Mouse (Mus musculus): ENCODE data around the gene Grhpr. TPM values are rescaled to one million over a fixed set of nuclear protein-coding genes. Genes with fewer than 3 reads are reported as not detected.
A peak's percentile ranks its signal among the peaks of the same experiment; 100 is the strongest.

The Grhpr gene
- 33.5 and 33.7 TPM in 2 replicates for polyA plus RNA-seq (2015; fragmentation: Nextera tagmentation; extraction: Ambion mirVana)

DNA sequence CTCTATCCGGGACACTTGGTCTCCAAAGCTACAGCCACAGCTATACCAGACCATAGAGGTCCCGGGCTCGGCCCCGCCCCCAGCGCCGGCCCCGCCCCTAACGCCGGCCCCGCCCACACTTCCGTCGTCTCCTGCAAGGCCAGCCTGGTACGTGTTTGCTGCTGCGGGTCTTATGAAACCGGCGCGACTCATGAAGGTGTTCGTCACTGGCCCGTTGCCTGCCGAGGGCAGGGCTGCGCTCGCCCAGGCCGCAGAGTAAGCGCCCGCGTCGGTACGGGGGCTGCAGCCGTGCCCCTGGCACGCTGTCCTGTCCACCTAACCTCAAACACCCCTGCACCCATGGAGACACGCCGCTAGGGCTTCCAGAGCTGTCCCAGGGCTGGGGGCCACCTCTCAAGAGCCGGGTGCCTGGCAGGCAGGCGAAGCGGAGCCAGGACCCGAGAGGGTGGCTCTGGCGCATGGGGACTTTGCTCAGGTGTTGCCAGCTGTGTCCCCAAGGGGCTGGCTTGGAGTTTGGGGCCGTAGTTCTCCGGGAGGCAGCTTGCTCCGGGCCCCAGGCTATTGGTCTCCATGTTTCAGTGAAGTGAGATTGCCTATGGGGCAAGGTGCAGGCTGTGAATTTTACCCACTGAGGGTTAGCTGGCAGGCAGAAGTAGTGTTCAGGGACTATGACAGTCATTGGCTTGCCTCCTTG lies at the start of gene Grhpr:
Grhpr (plus strand) TSS at position 116 of the 694 bp plus-strand sequence.
- peak within 1 kb of the TSS; percentile 48 for H3K4me3 ChIP-seq (ENCODE audit: low read length)
- peak; percentile 93 for ATAC-seq

DNA sequence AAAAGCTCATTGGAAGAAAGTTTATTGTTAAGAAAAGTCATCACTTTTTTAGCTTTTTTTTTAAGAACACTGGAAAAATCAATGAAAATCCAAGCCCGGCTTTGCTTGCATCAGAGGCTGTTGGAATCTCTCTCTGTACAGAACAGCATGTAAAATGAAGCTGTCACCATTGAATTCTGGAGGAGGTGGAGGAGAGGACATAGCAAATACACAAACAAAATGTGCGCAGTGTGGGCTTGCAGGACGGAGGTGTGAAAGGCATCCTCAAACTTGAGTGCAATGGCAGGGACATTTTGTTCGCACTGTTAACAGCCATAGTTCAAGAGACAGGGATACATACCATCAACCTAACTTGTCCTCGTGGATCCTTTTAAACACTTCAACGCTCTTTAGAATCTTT lies 49.5 kb upstream of the Grhpr start:
- H3K9ac ChIP-seq (ENCODE audit: low read depth, low read length), result no peak overlapping the region
- H3K36me3 ChIP-seq (ENCODE audit: control insufficient read depth, insufficient read depth, low read length), result peaks cover 3% of the 10 kb centered on the region
- H3K4me3 ChIP-seq (ENCODE audit: low read length), result no peak overlapping the region
- no peak for ATAC-seq
- H3K4me1 ChIP-seq (ENCODE audit: control insufficient read depth, insufficient read depth, low read depth, low read length), result no peaks in the 10 kb centered on the region
- 91% methylated on average over 6 of the region's 6 CpGs for WGBS
- no peaks in the 10 kb centered on the region for H3K27me3 ChIP-seq (replicated peaks; ENCODE audit: control insufficient read depth, insufficient read depth, low read length)
- H3K4me2 ChIP-seq (ENCODE audit: low read length), result no peak overlapping the region
- H3K27ac ChIP-seq (ENCODE audit: low read depth, low read length), result no peak overlapping the region
- H3K9me3 ChIP-seq (ENCODE audit: control insufficient read depth, low read length), result no peaks in the 10 kb centered on the region

More for the DNA sequence above, at the start of gene Grhpr:
- Histone ChIP-seq H3K4me1 (ENCODE audit: control insufficient read depth, insufficient read depth, low read depth, low read length) (0 out of 2 replicates have a peak, but pooled peaks cover 4% of the 10 kb centered on the region), H3K9ac (ENCODE audit: low read depth, low read length) (peak within 1 kb of the TSS; percentile 68), H3K9me3 (ENCODE audit: control insufficient read depth, low read length) (no peaks in the 10 kb centered on the region), H3K36me3 (ENCODE audit: control insufficient read depth, insufficient read depth, low read length) (no peaks in the 10 kb centered on the region), H3K27me3 (replicated peaks; ENCODE audit: control insufficient read depth, insufficient read depth, low read length) (no peaks in the 10 kb centered on the region), H3K27ac (ENCODE audit: low read depth, low read length) (peak within 1 kb of the TSS; percentile 35; the same call in 1 of the 2 replicates), H3K4me2 (ENCODE audit: low read length) (peak within 1 kb of the TSS; percentile 84)
- WGBS, result 1% methylated on average over 34 of the region's 40 CpGs

DNA sequence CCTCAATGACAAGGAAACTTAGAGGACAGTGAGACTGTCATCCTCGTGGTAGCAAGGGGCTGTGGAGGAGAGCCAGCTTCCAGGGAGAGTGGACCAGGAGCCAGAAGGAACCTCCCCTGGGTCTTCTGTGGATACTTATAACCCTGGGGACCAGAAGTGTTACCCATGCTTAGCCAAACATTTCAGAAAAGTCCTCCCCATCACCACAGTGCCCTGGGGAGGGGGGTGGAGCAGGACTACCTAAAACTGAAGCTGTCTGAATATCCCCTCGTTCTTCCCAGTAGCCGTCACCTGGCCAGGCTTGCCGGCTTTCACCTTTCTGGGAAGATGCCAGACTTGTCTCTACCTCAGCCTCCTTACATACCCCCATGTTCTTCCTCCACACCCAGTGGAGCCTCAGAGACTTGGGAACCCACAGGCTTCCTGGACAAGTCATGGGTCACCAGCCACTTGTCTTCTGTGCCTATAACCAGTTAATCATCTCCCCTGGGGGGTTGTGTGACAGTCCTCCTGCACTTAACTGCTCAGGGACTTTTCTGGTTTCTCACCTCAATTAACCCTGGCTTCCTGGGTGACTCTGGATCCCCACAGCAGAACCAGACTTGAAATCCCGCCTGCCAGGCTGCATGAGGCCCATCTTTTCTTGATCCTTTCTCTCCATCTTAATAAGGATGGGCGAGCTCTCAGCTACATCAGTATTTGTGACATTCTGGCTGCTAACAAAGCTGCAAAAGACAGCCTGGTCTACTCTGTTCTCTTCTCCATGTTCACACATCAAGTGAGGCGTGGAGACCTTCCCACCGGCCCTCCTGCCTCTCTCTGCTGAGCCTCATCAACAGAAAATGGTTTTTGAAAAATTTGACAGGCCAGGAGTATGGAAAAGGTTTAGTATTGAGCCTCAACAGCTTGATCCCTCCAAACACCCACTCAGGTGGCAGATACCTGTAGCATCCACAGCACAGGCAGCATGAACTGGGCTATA lies 42.5 kb upstream of the Grhpr start:
- Histone ChIP-seq H3K36me3 (ENCODE audit: control insufficient read depth, insufficient read depth, low read length) (no peaks in the 10 kb centered on the region; the same call in 1 of the 2 replicates), H3K27me3 (replicated peaks; ENCODE audit: control insufficient read depth, insufficient read depth, low read length) (no peaks in the 10 kb centered on the region), H3K9me3 (ENCODE audit: control insufficient read depth, low read length) (no peaks in the 10 kb centered on the region), H3K4me2 (ENCODE audit: low read length) (no peak overlapping the region), H3K9ac (ENCODE audit: low read depth, low read length) (no peak overlapping the region), H3K27ac (ENCODE audit: low read depth, low read length) (no peak overlapping the region), H3K4me1 (ENCODE audit: control insufficient read depth, insufficient read depth, low read depth, low read length) (no peaks in the 10 kb centered on the region), H3K4me3 (ENCODE audit: low read length) (no peak overlapping the region)
- WGBS, result 79% methylated on average over 8 of the region's 8 CpGs
- ATAC-seq, result no peak

DNA sequence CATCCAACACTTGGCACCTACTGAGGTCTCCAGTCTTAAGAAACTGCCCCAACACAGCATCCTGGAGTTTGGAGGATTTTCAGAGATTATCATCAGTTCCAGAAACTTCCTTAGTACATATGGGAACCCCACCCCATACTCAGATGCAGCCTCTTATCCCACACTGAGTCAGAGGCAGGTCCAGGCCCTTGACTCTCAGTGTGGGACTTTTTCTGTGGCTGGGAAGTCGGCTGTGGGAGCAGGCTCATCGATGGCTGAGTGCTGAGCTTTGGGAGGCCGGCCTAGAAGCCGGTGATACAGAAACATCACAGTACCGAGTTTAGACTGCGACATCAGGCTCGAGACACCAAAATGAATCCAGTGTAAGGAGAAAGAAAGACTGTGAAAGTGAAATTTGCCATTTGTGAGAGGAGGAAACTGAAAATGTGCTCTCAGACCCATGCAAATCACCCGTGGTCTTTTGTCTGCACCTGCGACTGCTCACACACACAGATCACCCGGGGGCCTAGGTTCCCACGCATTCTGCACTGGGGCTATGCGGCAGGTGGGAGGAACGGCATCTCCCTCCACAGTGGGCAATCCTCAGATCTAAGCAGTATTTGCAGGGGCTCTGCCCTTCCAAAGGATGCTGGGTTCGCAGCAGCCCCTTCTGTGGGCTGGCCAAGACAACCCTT lies 41.5 kb upstream of the Grhpr start:
- Histone ChIP-seq H3K36me3 (ENCODE audit: control insufficient read depth, insufficient read depth, low read length) (no peaks in the 10 kb centered on the region), H3K9me3 (ENCODE audit: control insufficient read depth, low read length) (no peaks in the 10 kb centered on the region), H3K27ac (ENCODE audit: low read depth, low read length) (no peak overlapping the region), H3K9ac (ENCODE audit: low read depth, low read length) (no peak overlapping the region), H3K4me2 (ENCODE audit: low read length) (no peak overlapping the region), H3K4me1 (ENCODE audit: control insufficient read depth, insufficient read depth, low read depth, low read length) (no peaks in the 10 kb centered on the region), H3K4me3 (ENCODE audit: low read length) (no peak overlapping the region), H3K27me3 (replicated peaks; ENCODE audit: control insufficient read depth, insufficient read depth, low read length) (no peaks in the 10 kb centered on the region)
- 85% methylated on average over 14 of the region's 14 CpGs for WGBS
- ATAC-seq, result no peak

DNA sequence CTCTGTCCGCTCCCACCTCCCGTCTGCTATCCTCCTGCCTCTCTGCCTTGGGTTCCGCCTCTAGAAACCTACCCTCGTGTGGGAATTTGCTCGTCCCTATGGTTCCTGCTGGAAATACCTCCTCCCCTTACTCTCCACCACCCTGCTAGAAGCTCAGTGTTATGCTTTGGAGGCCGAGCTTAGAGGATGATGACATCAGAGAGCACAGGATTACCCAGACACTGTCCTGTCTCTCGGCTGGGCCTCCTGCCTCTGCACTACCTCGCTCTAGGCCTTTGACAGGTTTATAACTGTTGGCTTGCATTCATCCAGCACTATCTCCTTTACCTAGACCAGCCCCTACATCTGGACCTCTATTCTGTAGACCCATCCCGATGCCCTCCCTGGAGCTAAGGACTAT lies 40.9 kb upstream of the Grhpr start:
- no peak overlapping the region for H3K9ac ChIP-seq (ENCODE audit: low read depth, low read length)
- no peak overlapping the region for H3K4me3 ChIP-seq (ENCODE audit: low read length)
- H3K4me2 ChIP-seq (ENCODE audit: low read length), result no peak overlapping the region
- no peaks in the 10 kb centered on the region for H3K36me3 ChIP-seq (ENCODE audit: control insufficient read depth, insufficient read depth, low read length)
- no peak for ATAC-seq
- no peak overlapping the region for H3K27ac ChIP-seq (ENCODE audit: low read depth, low read length)
- H3K4me1 ChIP-seq (ENCODE audit: control insufficient read depth, insufficient read depth, low read depth, low read length), result no peaks in the 10 kb centered on the region
- H3K9me3 ChIP-seq (ENCODE audit: control insufficient read depth, low read length), result no peaks in the 10 kb centered on the region
- H3K27me3 ChIP-seq (replicated peaks; ENCODE audit: control insufficient read depth, insufficient read depth, low read length), result no peaks in the 10 kb centered on the region
- WGBS, result 83% methylated on average over 9 of the region's 9 CpGs

DNA sequence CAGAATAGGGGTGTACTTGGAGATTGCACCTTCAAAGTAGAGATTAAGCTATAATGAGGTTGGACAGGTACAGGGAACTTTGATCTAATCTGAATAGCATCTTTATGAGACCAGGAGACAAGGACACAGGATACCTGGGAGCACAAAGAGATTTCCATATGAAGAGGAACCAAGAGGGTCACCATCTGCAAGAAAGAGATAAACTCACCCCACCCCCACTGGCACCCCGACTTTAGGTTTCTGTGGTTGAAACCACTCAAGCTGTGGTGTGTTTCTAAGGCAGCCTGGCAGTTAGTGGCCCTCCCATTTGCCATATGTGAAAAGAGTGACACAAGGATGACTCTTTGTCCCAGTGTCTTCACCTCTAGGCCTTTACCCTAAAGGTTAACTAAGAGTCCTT lies 39.0 kb upstream of the Grhpr start:
- no peak overlapping the region for H3K9ac ChIP-seq (ENCODE audit: low read depth, low read length)
- 78% methylated on average over 1 of the region's 1 CpGs for WGBS
- no peak overlapping the region for H3K4me3 ChIP-seq (ENCODE audit: low read length)
- no peak for ATAC-seq
- H3K27ac ChIP-seq (ENCODE audit: low read depth, low read length), result no peak overlapping the region
- H3K36me3 ChIP-seq (ENCODE audit: control insufficient read depth, insufficient read depth, low read length), result no peaks in the 10 kb centered on the region
- no peaks in the 10 kb centered on the region for H3K27me3 ChIP-seq (replicated peaks; ENCODE audit: control insufficient read depth, insufficient read depth, low read length)
- H3K4me1 ChIP-seq (ENCODE audit: control insufficient read depth, insufficient read depth, low read depth, low read length), result no peaks in the 10 kb centered on the region
- no peak overlapping the region for H3K4me2 ChIP-seq (ENCODE audit: low read length)
- no peaks in the 10 kb centered on the region for H3K9me3 ChIP-seq (ENCODE audit: control insufficient read depth, low read length)

DNA sequence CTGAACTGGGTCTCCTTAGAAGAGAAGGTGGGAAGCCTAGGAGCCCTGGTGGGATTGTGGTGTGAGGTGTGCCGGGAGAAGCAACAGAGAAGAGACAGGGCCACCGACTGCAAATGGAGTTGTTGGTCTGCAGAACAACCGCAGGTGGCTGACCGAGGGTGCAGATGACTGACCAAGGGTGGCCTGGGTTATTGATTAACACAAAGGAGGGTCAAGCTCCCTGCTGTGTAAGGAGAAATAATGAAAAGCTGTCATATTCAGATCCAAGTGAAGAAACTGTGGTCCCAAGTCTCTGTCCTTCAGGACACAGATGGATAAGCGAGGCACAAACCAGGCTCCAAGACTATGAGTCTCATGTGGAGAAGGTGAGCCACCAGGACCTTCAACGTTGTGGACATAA lies 37.7 kb upstream of the Grhpr start:
- no peak overlapping the region for H3K4me3 ChIP-seq (ENCODE audit: low read length)
- H3K27ac ChIP-seq (ENCODE audit: low read depth, low read length), result no peak overlapping the region
- H3K4me2 ChIP-seq (ENCODE audit: low read length), result no peak overlapping the region
- 82% methylated on average over 6 of the region's 6 CpGs for WGBS
- H3K27me3 ChIP-seq (replicated peaks; ENCODE audit: control insufficient read depth, insufficient read depth, low read length), result no peaks in the 10 kb centered on the region
- no peaks in the 10 kb centered on the region for H3K9me3 ChIP-seq (ENCODE audit: control insufficient read depth, low read length)
- no peak overlapping the region for H3K9ac ChIP-seq (ENCODE audit: low read depth, low read length)
- no peaks in the 10 kb centered on the region for H3K36me3 ChIP-seq (ENCODE audit: control insufficient read depth, insufficient read depth, low read length)
- no peaks in the 10 kb centered on the region for H3K4me1 ChIP-seq (ENCODE audit: control insufficient read depth, insufficient read depth, low read depth, low read length)
- no peak for ATAC-seq

DNA sequence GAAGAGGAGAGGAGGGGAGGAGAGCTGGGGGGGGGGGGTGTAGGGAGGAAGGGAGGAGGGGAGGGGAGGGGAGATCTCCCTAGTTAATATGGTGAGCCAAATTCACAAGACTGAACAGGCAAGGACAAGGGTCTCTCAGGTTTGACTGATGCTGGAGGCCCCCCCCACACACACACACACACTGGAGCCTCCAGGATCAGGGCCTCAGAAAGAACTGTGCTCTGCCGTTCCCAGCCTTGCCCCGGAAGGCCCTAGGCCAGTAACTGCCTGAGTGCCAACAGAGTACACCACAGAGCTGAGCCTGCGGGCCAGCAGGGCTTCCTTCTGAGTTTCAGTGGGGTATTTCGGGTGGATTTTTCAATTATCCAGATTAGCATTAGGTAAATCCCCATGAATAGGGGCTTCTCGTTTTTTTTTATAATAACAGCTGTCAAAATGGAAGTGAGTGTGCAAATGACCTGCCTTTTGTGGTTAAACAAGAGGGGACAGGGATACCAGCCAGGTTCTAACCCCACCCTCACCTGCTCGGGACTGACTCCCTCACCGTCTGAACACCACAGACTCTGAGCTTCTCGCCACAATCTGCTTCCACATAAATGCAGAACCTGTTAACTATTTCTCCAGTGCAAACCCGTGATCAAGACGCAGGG lies 36.6 kb upstream of the Grhpr start:
- no peaks in the 10 kb centered on the region for H3K9me3 ChIP-seq (ENCODE audit: control insufficient read depth, low read length)

More for the DNA sequence above, 36.6 kb upstream of the Grhpr start:
- Histone ChIP-seq H3K4me3 (ENCODE audit: low read length) (no peak overlapping the region), H3K27me3 (replicated peaks; ENCODE audit: control insufficient read depth, insufficient read depth, low read length) (no peaks in the 10 kb centered on the region), H3K4me2 (ENCODE audit: low read length) (no peak overlapping the region), H3K36me3 (ENCODE audit: control insufficient read depth, insufficient read depth, low read length) (no peaks in the 10 kb centered on the region), H3K27ac (ENCODE audit: low read depth, low read length) (no peak overlapping the region), H3K9ac (ENCODE audit: low read depth, low read length) (no peak overlapping the region), H3K4me1 (ENCODE audit: control insufficient read depth, insufficient read depth, low read depth, low read length) (no peaks in the 10 kb centered on the region)
- no peak for ATAC-seq
- WGBS, result 82% methylated on average over 10 of the region's 10 CpGs

All from hindbrain, embryonic 16.5 days (tissue).